Mouse (Mus musculus) midbrain, postnatal 0 days (tissue): Measurements from ENCODE around the gene Gm20388. TPM values are rescaled to one million over a fixed set of nuclear protein-coding genes. Genes with fewer than 3 reads are reported as not detected.

Source experiments
- ATAC-seq: fragments of 200-750 bp; cut with Nextera tagmentation; 2 replicates; pipeline ENCODE4 v1.8.0; 2017; ENCODE audit warnings: moderate number of reproducible peaks, mild to moderate bottlenecking, moderate TSS enrichment, moderate library complexity; ENCODE audit not compliant: low FRiP score
- DNase-seq: peaks from one replicate; pipeline ENCODE4 v3.0.0-alpha.2; 2015; ENCODE audit warnings: low spot score
- H3K27ac ChIP-seq: fragments of 300-500 bp; sonication (generic); 2 replicates; pipeline ENCODE4 v1.5.1; 2014; ENCODE audit warnings: low read depth, mild to moderate bottlenecking, low read length, mixed read lengths
- H3K27me3 ChIP-seq: fragments of 300-500 bp; sonication (generic); 2 replicates; pipeline ENCODE4 v1.6.1; 2014; ENCODE audit warnings: low read length, control low read depth, mixed read lengths; ENCODE audit not compliant: insufficient read depth
- H3K36me3 ChIP-seq: fragments of 300-500 bp; sonication (generic); 2 replicates; pipeline ENCODE4 v1.6.1; 2014; ENCODE audit warnings: low read length, control low read depth, mixed read lengths; ENCODE audit not compliant: insufficient read depth
- H3K4me1 ChIP-seq: fragments of 300-500 bp; sonication (generic); 2 replicates; pipeline ENCODE4 v1.6.1; 2014; ENCODE audit warnings: mild to moderate bottlenecking, control low read depth, antibody characterized with exemption, low read length, mixed read lengths; ENCODE audit not compliant: insufficient read depth
- H3K4me2 ChIP-seq: fragments of 300-500 bp; sonication (generic); 2 replicates; pipeline ENCODE4 v1.6.1; 2014; ENCODE audit warnings: low read depth, mild to moderate bottlenecking, low read length, mixed read lengths; ENCODE audit not compliant: poor library complexity, severe bottlenecking
- H3K4me3 ChIP-seq: fragments of 300-500 bp; sonication (generic); 2 replicates; pipeline ENCODE4 v1.5.1; 2014; ENCODE audit warnings: low read depth, mild to moderate bottlenecking, low read length, moderate library complexity
- H3K9ac ChIP-seq: fragments of 300-500 bp; sonication (generic); replicated peaks from 2 replicates; pipeline ENCODE4 v1.6.1; 2014; ENCODE audit warnings: mild to moderate bottlenecking, low read length, moderate library complexity, mixed read lengths; ENCODE audit not compliant: poor library complexity, severe bottlenecking
- H3K9me3 ChIP-seq: fragments of 300-500 bp; sonication (generic); 2 replicates; pipeline ENCODE4 v1.6.1; 2016; ENCODE audit warnings: low read length, control low read depth
- CTCF ChIP-seq: IDR thresholded peaks from 2 replicates; pipeline ENCODE4 v1.5.1; 2016; ENCODE audit warnings: antibody characterized with exemption, mild to moderate bottlenecking
- WGBS: fragments of 180-500 bp; shearing (Covaris S2); extraction: QIAGEN DNeasy Blood & Tissue Kit; methylation state at CpG from one replicate; pipeline ENCODE4 v1.1.7; 2014; 5-methylcytosine and 5-hydroxymethylcytosine counted together
- polyA plus RNA-seq: library from polyadenylated mRNA; unstranded; fragments of >200 nt; fragmentation: Nextera tagmentation; extraction: Ambion mirVana; gene quantifications from 2 replicates; pipeline ENCODE4 v1.2.1, GENCODE M21; 2015
- total RNA-seq: library from RNA; depleted of rRNA; stranded (reverse); fragments of >200 nt; gene quantifications from 2 replicates; pipeline ENCODE4 v1.2.3, GENCODE M21; 2014

The Gm20388 gene
- total and polyA plus RNA-seq, 2 experiments from 2014 or later, result 74.2 TPM; not detected in 1

DNA sequence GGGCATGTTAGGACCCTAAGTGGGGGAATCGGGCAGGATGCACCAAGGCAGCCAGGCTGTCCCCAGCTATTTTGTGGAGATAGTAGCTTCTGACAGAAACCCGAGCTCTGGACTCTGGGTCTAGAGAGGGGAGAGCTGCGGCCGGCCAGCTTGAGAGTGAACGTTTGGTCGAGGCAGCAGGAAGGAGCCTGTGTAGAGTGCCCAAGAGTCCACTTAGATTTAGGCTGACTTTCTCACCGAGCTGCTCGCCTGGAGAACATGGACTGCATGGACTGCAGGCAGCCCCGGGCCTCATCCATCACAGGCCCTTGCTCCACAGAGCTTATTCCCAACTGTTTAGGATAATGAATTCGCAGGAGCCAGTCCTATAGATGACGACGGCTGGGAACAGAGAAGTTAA lies 639.8 kb downstream of the Gm20388 start:
- H3K4me3 ChIP-seq, result no peak overlapping the region
- ATAC-seq (no peak), DNase-seq (peak; percentile 41)
- 36% methylated on average over 12 of the region's 12 CpGs for WGBS
- H3K27ac ChIP-seq, result peak overlapping the region; percentile 72
- 0 out of 2 replicates have a peak overlapping the region, but pooled peaks have one; percentile 13 for H3K9ac ChIP-seq
- H3K4me1 ChIP-seq, result peaks cover 47% of the 10 kb centered on the region
- TF ChIP-seq CTCF, result no peak
- H3K9me3 ChIP-seq, result no peaks in the 10 kb centered on the region
- peak overlapping the region; percentile 45; the same call in 1 of the 2 replicates for H3K4me2 ChIP-seq
- H3K36me3 ChIP-seq, result peaks cover 3% of the 10 kb centered on the region; the same call in 1 of the 2 replicates
- H3K27me3 ChIP-seq, result no peaks in the 10 kb centered on the region

DNA sequence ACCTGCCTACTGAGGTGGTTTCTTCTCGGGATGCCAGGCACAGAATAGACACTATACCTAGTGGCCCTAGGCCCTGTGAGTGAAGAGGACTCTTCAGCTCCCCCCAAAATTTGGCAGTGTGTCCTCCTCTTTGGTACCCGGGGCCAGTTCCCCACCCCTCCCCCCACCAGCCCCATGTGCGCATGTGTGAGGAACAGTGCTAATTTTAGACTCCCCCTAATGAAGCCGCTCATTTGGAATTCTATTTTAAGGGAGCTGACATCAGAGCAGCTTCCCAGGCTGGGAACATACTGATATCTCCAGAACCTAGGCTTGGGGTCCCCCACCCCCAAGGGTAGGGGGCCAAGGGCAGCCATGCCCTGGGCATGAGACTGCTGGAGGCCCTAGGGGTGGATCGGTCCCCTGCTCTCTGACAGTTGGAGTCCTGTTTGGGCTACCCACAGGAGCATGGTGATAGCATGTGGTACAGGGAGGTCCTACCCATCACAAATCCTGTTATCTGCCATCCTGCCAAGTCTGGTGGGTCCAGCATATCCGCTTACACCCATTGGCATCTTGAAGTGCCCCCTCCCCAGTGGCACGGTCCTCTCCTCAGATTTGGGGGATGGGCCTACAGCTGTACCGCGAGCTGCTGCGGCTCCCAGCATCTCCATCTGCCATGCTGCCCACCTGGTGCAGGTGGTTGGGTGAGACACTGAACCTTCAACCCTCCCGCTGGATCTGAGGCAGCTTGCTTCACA lies 640.5 kb downstream of the Gm20388 start:
- DNase-seq (peak; percentile 56), ATAC-seq (no peak)
- Histone ChIP-seq H3K9ac (0 out of 2 replicates have a peak overlapping the region, but pooled peaks have one; percentile 13), H3K4me2 (no peak overlapping the region), H3K9me3 (no peaks in the 10 kb centered on the region), H3K27me3 (no peaks in the 10 kb centered on the region), H3K4me3 (no peak overlapping the region), H3K36me3 (peaks cover 3% of the 10 kb centered on the region; the same call in 1 of the 2 replicates), H3K4me1 (peaks cover 52% of the 10 kb centered on the region), H3K27ac (peak overlapping the region; percentile 72; the same call in 1 of the 2 replicates)
- TF ChIP-seq CTCF, result no peak
- WGBS, result 56% methylated on average over 11 of the region's 11 CpGs

DNA sequence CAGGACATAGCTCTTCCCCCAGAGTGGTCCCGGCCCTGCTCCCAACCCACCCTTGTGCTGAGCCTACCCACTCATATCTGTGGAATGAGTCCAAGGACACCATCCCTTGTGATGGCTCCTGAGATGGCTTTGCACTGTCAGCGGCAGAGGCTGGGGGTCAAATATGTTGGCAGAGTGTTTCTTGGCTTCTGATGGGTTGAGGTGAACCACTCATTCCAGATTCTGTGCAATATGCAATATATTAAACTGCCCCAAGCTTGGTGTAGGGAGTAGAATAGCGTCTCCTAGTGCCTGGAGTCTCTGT lies 641.0 kb downstream of the Gm20388 start:
- Histone ChIP-seq H3K36me3 (peaks cover 3% of the 10 kb centered on the region; the same call in 1 of the 2 replicates), H3K4me1 (peaks cover 56% of the 10 kb centered on the region), H3K9me3 (no peaks in the 10 kb centered on the region), H3K27ac (0 out of 2 replicates have a peak overlapping the region, but pooled peaks have one; percentile 3), H3K27me3 (no peaks in the 10 kb centered on the region), H3K4me2 (no peak overlapping the region), H3K4me3 (no peak overlapping the region), H3K9ac (no peak overlapping the region)
- no peak for TF ChIP-seq CTCF
- DNase-seq, result no peak
- ATAC-seq, result no peak
- 88% methylated on average over 3 of the region's 3 CpGs for WGBS

DNA sequence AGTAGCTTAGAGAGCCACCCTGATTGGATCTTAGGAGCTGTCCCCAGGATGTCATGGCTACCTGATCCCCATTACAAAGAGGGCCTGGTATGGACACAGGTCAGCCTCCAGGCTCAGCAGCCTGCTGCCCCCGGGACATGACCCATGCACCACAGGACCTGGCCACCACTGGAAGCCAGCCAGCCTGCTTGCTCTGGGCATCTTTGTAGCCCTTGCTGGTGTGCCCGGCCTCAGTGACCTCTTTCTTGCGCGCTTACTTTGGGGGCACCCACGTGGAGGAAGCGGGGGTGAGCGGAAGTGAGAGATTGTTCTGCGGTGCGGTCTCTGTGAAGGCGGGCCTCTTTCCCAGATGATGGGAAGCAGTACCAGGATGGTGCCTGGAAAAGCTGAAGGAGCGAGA lies 641.9 kb downstream of the Gm20388 start:
- TF ChIP-seq CTCF, result no peak
- Histone ChIP-seq H3K9ac (no peak overlapping the region), H3K36me3 (peaks cover 3% of the 10 kb centered on the region; the same call in 1 of the 2 replicates), H3K27ac (no peak overlapping the region), H3K4me2 (no peak overlapping the region), H3K9me3 (no peaks in the 10 kb centered on the region), H3K4me3 (no peak overlapping the region), H3K4me1 (peaks cover 62% of the 10 kb centered on the region), H3K27me3 (no peaks in the 10 kb centered on the region)
- DNase-seq, result no peak
- no peak for ATAC-seq
- 89% methylated on average over 11 of the region's 11 CpGs for WGBS

DNA sequence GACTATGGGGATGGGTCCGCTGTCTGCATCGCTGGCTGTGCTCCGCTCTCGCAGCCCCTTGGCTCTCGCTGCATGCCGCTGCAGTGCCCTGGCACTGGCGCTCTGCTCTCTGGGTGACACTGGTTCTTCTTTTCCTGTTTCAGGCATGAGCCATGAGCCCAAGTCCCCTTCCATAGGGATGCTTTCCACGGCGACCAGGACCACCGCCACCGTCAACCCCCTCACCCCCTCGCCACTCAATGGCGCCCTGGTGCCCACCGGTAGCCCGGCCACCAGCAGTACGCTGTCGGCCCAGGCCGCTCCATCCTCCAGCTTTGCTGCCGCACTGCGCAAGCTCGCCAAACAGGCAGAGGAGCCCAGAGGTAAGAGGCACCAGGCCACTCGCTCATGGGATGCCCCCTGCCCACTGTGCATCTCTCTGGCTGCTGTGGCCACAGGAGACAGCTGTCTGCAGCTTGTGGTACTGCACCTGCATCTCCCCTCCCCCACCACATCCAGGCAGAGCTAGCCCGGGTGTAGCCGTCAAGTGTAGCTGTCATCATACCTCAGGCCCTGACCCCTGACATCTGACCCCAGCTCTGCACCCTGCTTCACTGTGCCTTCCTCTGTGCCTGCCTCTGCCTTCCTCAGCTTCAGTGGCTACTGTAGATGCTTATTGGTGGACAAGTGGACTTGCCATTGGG lies 642.9 kb downstream of the Gm20388 start:
- 90% methylated on average over 24 of the region's 24 CpGs for WGBS
- Histone ChIP-seq H3K9ac (no peak overlapping the region), H3K4me3 (no peak overlapping the region), H3K9me3 (no peaks in the 10 kb centered on the region), H3K4me1 (peaks cover 51% of the 10 kb centered on the region), H3K36me3 (peaks cover 3% of the 10 kb centered on the region; the same call in 1 of the 2 replicates), H3K4me2 (no peak overlapping the region), H3K27ac (no peak overlapping the region), H3K27me3 (no peaks in the 10 kb centered on the region)
- DNase-seq (no peak), ATAC-seq (no peak)
- peak; percentile 47 for TF ChIP-seq CTCF
